Mouse (Mus musculus) neural tube, postnatal 0 days (tissue): Measurements from ENCODE around the gene Ankrd31. TPM values are rescaled to one million over a fixed set of nuclear protein-coding genes. Genes with fewer than 3 reads are reported as not detected.

Source experiments
- polyA plus RNA-seq: library from polyadenylated mRNA; unstranded; fragments of >200 nt; fragmentation: Nextera tagmentation; extraction: Ambion mirVana; gene quantifications from 2 replicates; pipeline ENCODE4 v1.2.1, GENCODE M21; 2015

Gene Ankrd31
- polyA plus RNA-seq: 0.05 TPM in 1 of 2 replicates, not detected in the other

DNA sequence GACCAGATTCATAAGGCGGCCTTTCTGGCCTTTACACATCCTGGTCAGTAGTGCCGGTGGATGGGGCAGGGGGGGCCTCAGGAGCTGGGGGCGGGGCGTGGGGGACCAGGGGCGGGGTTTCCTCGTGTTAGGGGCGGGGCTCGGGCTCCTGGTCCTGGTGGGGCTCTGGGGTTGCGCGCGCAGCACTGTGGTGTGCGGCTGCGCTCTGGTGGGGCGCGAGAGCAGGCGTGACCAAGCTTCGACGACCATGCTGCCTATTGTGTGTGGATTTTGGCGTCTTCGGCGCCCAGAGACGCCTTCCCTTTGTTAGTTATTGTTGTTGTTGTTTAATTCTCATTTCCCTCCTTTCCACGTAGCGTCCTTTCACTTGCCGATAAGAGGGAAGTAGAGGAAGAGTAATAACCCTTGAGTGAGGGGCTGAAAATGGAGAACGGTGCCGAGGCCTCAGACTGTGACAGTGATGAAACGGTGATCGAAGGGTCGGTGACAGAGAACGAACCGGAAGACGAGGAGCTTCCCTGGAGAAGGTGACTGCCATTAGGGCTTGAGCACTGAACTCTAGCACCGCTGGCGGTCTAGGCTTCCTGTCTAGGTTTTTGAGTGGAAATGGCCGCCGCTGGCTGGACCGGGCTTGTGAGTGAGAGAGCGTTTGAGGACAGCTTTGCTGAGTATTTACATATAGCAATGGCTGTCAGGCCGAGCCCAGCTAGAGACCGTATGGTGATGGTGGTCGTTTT is at the start of gene Ankrd31:
TSS of gene Ankrd31 (plus strand) at position 164 of the 737 bp plus-strand sequence.

DNA sequence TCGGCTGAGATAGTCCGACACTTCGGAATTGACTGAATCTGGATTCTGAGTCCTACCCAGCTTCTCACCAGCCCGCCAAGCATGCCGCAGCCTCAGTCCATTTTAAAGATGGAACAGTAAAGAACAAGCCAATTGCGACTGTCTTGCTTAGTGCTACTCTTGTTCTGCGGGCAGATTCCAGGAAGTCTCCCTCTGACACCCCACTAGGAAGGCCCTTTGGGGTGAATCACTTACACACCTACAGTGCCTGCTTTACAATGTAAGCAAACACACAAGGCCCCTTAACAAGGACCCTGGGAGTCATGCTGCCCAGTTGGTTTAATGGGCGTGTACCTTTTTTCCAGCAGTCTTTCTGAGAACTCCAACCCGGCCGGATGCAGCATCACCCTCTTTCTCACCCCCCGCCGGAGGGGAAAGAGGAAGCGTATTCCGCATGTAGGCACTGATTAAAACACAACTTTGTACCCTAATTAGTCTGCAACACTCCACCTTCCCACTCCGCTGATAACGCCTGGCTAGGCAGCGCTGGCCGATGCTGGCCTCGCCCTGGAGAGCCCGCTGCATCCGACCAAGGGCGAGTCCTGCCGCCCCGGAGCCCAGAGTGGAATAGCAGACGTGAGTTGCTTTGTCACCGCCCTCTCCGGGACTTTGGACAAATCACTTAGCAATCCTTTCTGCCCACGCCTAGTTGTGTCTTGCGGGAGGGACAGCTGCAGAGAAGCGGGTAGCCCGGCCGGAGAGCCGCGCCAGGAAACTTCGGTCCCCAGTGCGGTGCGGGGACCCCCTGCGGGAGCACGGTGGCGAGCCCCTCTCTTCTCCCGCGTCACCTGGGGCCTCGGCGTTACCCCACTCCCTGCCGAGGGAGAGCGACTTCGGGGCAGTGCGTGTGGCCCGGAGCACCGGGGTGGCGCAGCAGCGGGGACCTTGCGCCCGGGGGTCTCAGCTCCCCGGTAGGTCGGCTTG is 176.2 kb downstream of the Ankrd31 start, which contains the start of gene Gcnt4:
TSS of gene Gcnt4 (plus strand) at position 691 of the 963 bp plus-strand sequence.

Other genes starting within 250 kb of the Ankrd31 start
- gene Polk, start 205.7 kb upstream of the Ankrd31 start, polyA plus RNA-seq: 5.4 and 6.5 TPM in 2 replicates
- 9.6 and 12.2 TPM in 2 replicates for gene Col4a3bp, start 205.7 kb upstream of the Ankrd31 start, polyA plus RNA-seq
- 100.0 and 102 TPM in 2 replicates for gene Hmgcr, start 77.3 kb upstream of the Ankrd31 start, polyA plus RNA-seq
- 0.12 and 0.13 TPM in 2 replicates for gene Gcnt4, start 176.4 kb downstream of the Ankrd31 start, polyA plus RNA-seq